Mouse (Mus musculus) hindbrain, embryonic 12.5 days (tissue): ENCODE results near the gene Sorcs2. TPM values are rescaled to one million over a fixed set of nuclear protein-coding genes. Genes with fewer than 3 reads are reported as not detected.

Source experiments
- ATAC-seq: fragments of 200-750 bp; cut with Nextera tagmentation; 2 replicates; pipeline ENCODE4 v1.8.0; 2017; ENCODE audit warnings: moderate TSS enrichment; ENCODE audit not compliant: low FRiP score
- H3K27ac ChIP-seq: fragments of 300-500 bp; sonication (generic); 2 replicates; pipeline ENCODE4 v1.5.1; 2016; ENCODE audit warnings: mild to moderate bottlenecking
- H3K27me3 ChIP-seq: fragments of 300-500 bp; sonication (generic); 2 replicates; pipeline ENCODE4 v1.6.1; 2016; ENCODE audit warnings: mild to moderate bottlenecking
- H3K36me3 ChIP-seq: fragments of 300-500 bp; sonication (generic); 2 replicates; pipeline ENCODE4 v1.6.1; 2016; ENCODE audit warnings: mild to moderate bottlenecking
- H3K4me1 ChIP-seq: fragments of 300-500 bp; sonication (generic); 2 replicates; pipeline ENCODE4 v1.6.1; 2016
- H3K4me2 ChIP-seq: fragments of 300-500 bp; sonication (generic); replicated peaks from 2 replicates; pipeline ENCODE4 v1.6.1; 2016; ENCODE audit warnings: mild to moderate bottlenecking
- H3K4me3 ChIP-seq: fragments of 300-500 bp; sonication (generic); 2 replicates; pipeline ENCODE4 v1.5.1; 2016; ENCODE audit warnings: mild to moderate bottlenecking
- H3K9ac ChIP-seq: fragments of 300-500 bp; sonication (generic); 2 replicates; pipeline ENCODE4 v1.6.1; 2016; ENCODE audit warnings: mild to moderate bottlenecking, moderate library complexity
- H3K9me3 ChIP-seq: fragments of 300-500 bp; sonication (generic); replicated peaks from 2 replicates; pipeline ENCODE4 v1.6.1; 2016; ENCODE audit warnings: mild to moderate bottlenecking
- WGBS: fragments of 180-500 bp; shearing (Covaris S2); methylation state at CpG from one replicate; pipeline ENCODE4 v1.1.7; 2016; 5-methylcytosine and 5-hydroxymethylcytosine counted together
- polyA plus RNA-seq: library from polyadenylated mRNA; unstranded; fragments of >200 nt; fragmentation: Nextera tagmentation; extraction: Ambion mirVana; gene quantifications from 2 replicates; pipeline ENCODE4 v1.2.1, GENCODE M21; 2016

The Sorcs2 gene
- polyA plus RNA-seq, 1 experiment from 2014 or later: 17.5 TPM

GRCm38 (mm10) chr5:36141676-36142255 lies 256.2 kb downstream of the Sorcs2 start:
- no peaks in the 10 kb centered on the region for H3K36me3 ChIP-seq
- no peak overlapping the region for H3K4me2 ChIP-seq
- no peak overlapping the region for H3K27ac ChIP-seq
- H3K27me3 ChIP-seq: peaks cover 4% of the 10 kb centered on the region; the same call in 1 of the 2 replicates
- no peaks in the 10 kb centered on the region for H3K9me3 ChIP-seq
- ATAC-seq: 0 out of 2 replicates have a peak, but pooled peaks have one; percentile 38
- no peak overlapping the region for H3K4me3 ChIP-seq
- WGBS: 56% methylated on average over 6 of the region's 6 CpGs
- peaks cover 16% of the 10 kb centered on the region for H3K4me1 ChIP-seq
- no peak overlapping the region for H3K9ac ChIP-seq

- Histone ChIP-seq H3K9me3 (no peaks in the 10 kb centered on the region), H3K27ac (no peak overlapping the region), H3K4me3 (no peak overlapping the region), H3K36me3 (no peaks in the 10 kb centered on the region), H3K27me3 (peaks cover 4% of the 10 kb centered on the region; the same call in 1 of the 2 replicates), H3K9ac (no peak overlapping the region), H3K4me1 (peaks cover 16% of the 10 kb centered on the region), H3K4me2 (no peak overlapping the region)
- ATAC-seq: no peak
- WGBS: 90% methylated on average over 4 of the region's 4 CpGs
Observed at GRCm38 (mm10) chr5:36141112-36141511, 256.8 kb downstream of the Sorcs2 start.

GRCm38 (mm10) chr5:36139766-36140165 lies 258.2 kb downstream of the Sorcs2 start:
- Histone ChIP-seq H3K36me3 (no peaks in the 10 kb centered on the region), H3K27me3 (peaks cover 4% of the 10 kb centered on the region; the same call in 1 of the 2 replicates), H3K4me2 (no peak overlapping the region), H3K27ac (no peak overlapping the region), H3K9me3 (no peaks in the 10 kb centered on the region), H3K9ac (no peak overlapping the region), H3K4me1 (peaks cover 14% of the 10 kb centered on the region), H3K4me3 (no peak overlapping the region)
- no peak for ATAC-seq
- WGBS: 76% methylated on average over 6 of the region's 6 CpGs

- peak; percentile 51 for ATAC-seq
- H3K27me3 ChIP-seq: no peaks in the 10 kb centered on the region
- no peak overlapping the region for H3K4me2 ChIP-seq
- WGBS: 84% methylated on average over 3 of the region's 3 CpGs
- H3K4me3 ChIP-seq: no peak overlapping the region
- H3K9ac ChIP-seq: no peak overlapping the region
- no peaks in the 10 kb centered on the region for H3K9me3 ChIP-seq
- H3K36me3 ChIP-seq: no peaks in the 10 kb centered on the region
- H3K27ac ChIP-seq: no peak overlapping the region
- H3K4me1 ChIP-seq: peaks cover under 1% of the 10 kb centered on the region; the same call in 1 of the 2 replicates
Observed at GRCm38 (mm10) chr5:36135874-36136542, 261.9 kb downstream of the Sorcs2 start.

GRCm38 (mm10) chr5:36134302-36134701 lies 263.6 kb downstream of the Sorcs2 start:
- H3K9me3 ChIP-seq: no peaks in the 10 kb centered on the region
- ATAC-seq: no peak
- no peaks in the 10 kb centered on the region for H3K36me3 ChIP-seq
- no peak overlapping the region for H3K4me3 ChIP-seq
- no peaks in the 10 kb centered on the region for H3K27me3 ChIP-seq
- no peak overlapping the region for H3K9ac ChIP-seq
- H3K27ac ChIP-seq: no peak overlapping the region
- 87% methylated on average over 6 of the region's 6 CpGs for WGBS
- no peak overlapping the region for H3K4me2 ChIP-seq
- peaks cover 16% of the 10 kb centered on the region for H3K4me1 ChIP-seq

- Histone ChIP-seq H3K27me3 (no peaks in the 10 kb centered on the region), H3K4me3 (no peak overlapping the region), H3K27ac (no peak overlapping the region), H3K9ac (no peak overlapping the region), H3K4me1 (peaks cover 18% of the 10 kb centered on the region), H3K36me3 (no peaks in the 10 kb centered on the region), H3K4me2 (no peak overlapping the region), H3K9me3 (no peaks in the 10 kb centered on the region)
- 80% methylated on average over 2 of the region's 2 CpGs for WGBS
- no peak for ATAC-seq
Observed at GRCm38 (mm10) chr5:36133893-36134292, 264.0 kb downstream of the Sorcs2 start.

- 36% methylated on average over 8 of the region's 8 CpGs for WGBS
- ATAC-seq: peak; percentile 60
Observed at GRCm38 (mm10) chr5:36130393-36131011, 267.4 kb downstream of the Sorcs2 start.

GRCm38 (mm10) chr5:36129661-36130060 lies 268.3 kb downstream of the Sorcs2 start:
- H3K4me1 ChIP-seq: peaks cover 29% of the 10 kb centered on the region
- H3K4me3 ChIP-seq: no peak overlapping the region
- ATAC-seq: no peak
- no peak overlapping the region for H3K27ac ChIP-seq
- H3K9ac ChIP-seq: no peak overlapping the region
- 71% methylated on average over 2 of the region's 2 CpGs for WGBS
- H3K36me3 ChIP-seq: no peaks in the 10 kb centered on the region
- H3K4me2 ChIP-seq: no peak overlapping the region
- no peaks in the 10 kb centered on the region for H3K9me3 ChIP-seq
- H3K27me3 ChIP-seq: no peaks in the 10 kb centered on the region

More at GRCm38 (mm10) chr5:36130393-36131011, 267.4 kb downstream of the Sorcs2 start:
- H3K9me3 ChIP-seq: no peaks in the 10 kb centered on the region
- no peak overlapping the region for H3K4me3 ChIP-seq
- H3K27ac ChIP-seq: peak overlapping the region; percentile 35; the same call in 1 of the 2 replicates
- no peak overlapping the region for H3K4me2 ChIP-seq
- no peak overlapping the region for H3K9ac ChIP-seq
- H3K27me3 ChIP-seq: no peaks in the 10 kb centered on the region
- peaks cover 29% of the 10 kb centered on the region for H3K4me1 ChIP-seq
- no peaks in the 10 kb centered on the region for H3K36me3 ChIP-seq

GRCm38 (mm10) chr5:36128513-36128912 lies 269.4 kb downstream of the Sorcs2 start:
- no peak for ATAC-seq
- H3K4me2 ChIP-seq: no peak overlapping the region
- no peaks in the 10 kb centered on the region for H3K27me3 ChIP-seq
- H3K27ac ChIP-seq: no peak overlapping the region
- H3K9ac ChIP-seq: no peak overlapping the region
- no peaks in the 10 kb centered on the region for H3K9me3 ChIP-seq
- H3K4me3 ChIP-seq: no peak overlapping the region
- H3K4me1 ChIP-seq: peaks cover 29% of the 10 kb centered on the region
- no peaks in the 10 kb centered on the region for H3K36me3 ChIP-seq
- 50% methylated on average over 3 of the region's 3 CpGs for WGBS

- Histone ChIP-seq H3K9ac (no peak overlapping the region), H3K4me2 (no peak overlapping the region), H3K4me3 (no peak overlapping the region), H3K4me1 (peaks cover 36% of the 10 kb centered on the region), H3K27ac (no peak overlapping the region), H3K27me3 (no peaks in the 10 kb centered on the region), H3K36me3 (no peaks in the 10 kb centered on the region), H3K9me3 (no peaks in the 10 kb centered on the region)
- no peak for ATAC-seq
- 89% methylated on average over 6 of the region's 6 CpGs for WGBS
Observed at GRCm38 (mm10) chr5:36124993-36125392, 272.9 kb downstream of the Sorcs2 start.

GRCm38 (mm10) chr5:36122987-36123386 lies 275.0 kb downstream of the Sorcs2 start:
- 79% methylated on average over 10 of the region's 10 CpGs for WGBS
- Histone ChIP-seq H3K9me3 (no peaks in the 10 kb centered on the region), H3K4me2 (no peak overlapping the region), H3K27me3 (no peaks in the 10 kb centered on the region), H3K27ac (no peak overlapping the region), H3K9ac (no peak overlapping the region), H3K4me3 (no peak overlapping the region), H3K36me3 (no peaks in the 10 kb centered on the region), H3K4me1 (peaks cover 37% of the 10 kb centered on the region)
- no peak for ATAC-seq

- Histone ChIP-seq H3K9me3 (no peaks in the 10 kb centered on the region), H3K9ac (no peak overlapping the region), H3K27me3 (no peaks in the 10 kb centered on the region; the same call in 1 of the 2 replicates), H3K36me3 (no peaks in the 10 kb centered on the region), H3K4me2 (no peak overlapping the region), H3K4me3 (no peak overlapping the region), H3K27ac (no peak overlapping the region), H3K4me1 (peaks cover 56% of the 10 kb centered on the region)
- no peak for ATAC-seq
- 15% methylated on average over 3 of the region's 3 CpGs for WGBS
Observed at GRCm38 (mm10) chr5:36120931-36121341, 277.0 kb downstream of the Sorcs2 start.
